Mouse (Mus musculus) hindbrain, embryonic 16.5 days (tissue): Measurements from ENCODE around the gene Ncan. TPM values are rescaled to one million over a fixed set of nuclear protein-coding genes. Genes with fewer than 3 reads are reported as not detected.

Source experiments
- ATAC-seq: fragments of 200-750 bp; cut with Nextera tagmentation; 2 replicates; pipeline ENCODE4 v1.8.0; 2017; ENCODE audit warnings: moderate TSS enrichment, moderate library complexity
- H3K27ac ChIP-seq: fragments of 300-500 bp; sonication (generic); 2 replicates; pipeline ENCODE4 v1.5.1; 2014; ENCODE audit warnings: low read depth, mild to moderate bottlenecking, control low read depth, low read length, moderate library complexity
- H3K27me3 ChIP-seq: fragments of 300-500 bp; sonication (generic); replicated peaks from 2 replicates; pipeline ENCODE4 v1.6.1; 2014; ENCODE audit warnings: low read length; ENCODE audit not compliant: control insufficient read depth, insufficient read depth
- H3K36me3 ChIP-seq: fragments of 300-500 bp; sonication (generic); 2 replicates; pipeline ENCODE4 v1.6.1; 2014; ENCODE audit warnings: mild to moderate bottlenecking, low read length, moderate library complexity, mixed read lengths; ENCODE audit not compliant: control insufficient read depth, insufficient read depth
- H3K4me1 ChIP-seq: fragments of 300-500 bp; sonication (generic); 2 replicates; pipeline ENCODE4 v1.6.1; 2014; ENCODE audit warnings: low read depth, low read length; ENCODE audit not compliant: control insufficient read depth, insufficient read depth
- H3K4me2 ChIP-seq: fragments of 300-500 bp; sonication (generic); 2 replicates; pipeline ENCODE4 v1.6.1; 2014; ENCODE audit warnings: mild to moderate bottlenecking, low read length, control low read depth, moderate library complexity
- H3K4me3 ChIP-seq: fragments of 300-500 bp; sonication (generic); 2 replicates; pipeline ENCODE4 v1.5.1; 2014; ENCODE audit warnings: mild to moderate bottlenecking, low read length, control low read depth, moderate library complexity
- H3K9ac ChIP-seq: fragments of 300-500 bp; sonication (generic); 2 replicates; pipeline ENCODE4 v1.6.1; 2014; ENCODE audit warnings: low read depth, mild to moderate bottlenecking, control low read depth, low read length, moderate library complexity
- H3K9me3 ChIP-seq: fragments of 300-500 bp; sonication (generic); 2 replicates; pipeline ENCODE4 v1.6.1; 2014; ENCODE audit warnings: mild to moderate bottlenecking, low read length, moderate library complexity; ENCODE audit not compliant: control insufficient read depth
- WGBS: fragments of 180-500 bp; shearing (Covaris S2); extraction: QIAGEN DNeasy Blood & Tissue Kit; methylation state at CpG from one replicate; pipeline ENCODE4 v1.1.7; 2014; 5-methylcytosine and 5-hydroxymethylcytosine counted together
- polyA plus RNA-seq: library from polyadenylated mRNA; unstranded; fragments of >200 nt; fragmentation: Nextera tagmentation; extraction: Ambion mirVana; gene quantifications from 2 replicates; pipeline ENCODE4 v1.2.1, GENCODE M21; 2015

Gene Ncan
- polyA plus RNA-seq, 1 experiment from 2014 or later, result 178 TPM

DNA sequence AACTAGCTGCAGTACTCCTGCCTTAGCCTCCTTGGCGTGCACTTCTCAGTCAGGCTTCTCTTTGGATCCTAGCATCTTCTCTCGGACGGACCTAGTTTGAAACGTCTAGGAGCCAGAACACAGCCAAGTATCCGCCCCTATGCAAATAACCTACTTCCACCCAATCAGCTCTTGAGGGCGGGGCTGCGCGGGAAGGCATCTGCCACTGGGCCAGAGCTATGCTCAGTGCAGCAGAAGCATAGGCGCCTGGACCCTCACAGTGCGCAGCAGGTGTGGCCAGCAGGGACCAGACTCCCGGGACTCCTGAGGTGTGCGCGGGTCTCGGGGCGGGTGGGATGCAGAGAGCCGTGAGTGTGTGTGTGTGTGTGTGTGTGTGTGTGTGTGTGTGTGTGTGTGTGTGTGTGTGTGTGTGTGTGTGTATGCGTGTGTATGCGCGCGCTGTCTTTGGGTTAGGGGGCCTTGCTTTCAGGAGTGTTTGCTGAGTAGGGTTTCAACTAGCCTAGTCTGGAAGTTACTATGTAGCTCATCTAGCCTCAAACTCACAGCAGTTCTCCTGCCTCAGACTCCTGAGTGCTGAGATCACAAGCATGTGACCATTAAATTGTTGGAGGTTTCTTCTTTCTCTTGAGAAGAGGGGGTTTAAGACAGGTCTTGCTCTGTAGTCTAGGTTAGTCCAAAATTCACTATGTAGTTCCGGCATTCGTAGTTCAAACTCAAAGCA is 32.0 kb upstream of the Ncan start:
- Histone ChIP-seq H3K9ac (peak overlapping the region; percentile 35), H3K4me1 (peaks cover 4% of the 10 kb centered on the region; the same call in 1 of the 2 replicates), H3K4me3 (peak overlapping the region; percentile 14), H3K9me3 (no peaks in the 10 kb centered on the region), H3K36me3 (no peaks in the 10 kb centered on the region), H3K27ac (no peak overlapping the region), H3K27me3 (peaks cover 5% of the 10 kb centered on the region), H3K4me2 (peak overlapping the region; percentile 48)
- WGBS, result 13% methylated on average over 13 of the region's 22 CpGs
- peak; percentile 92 for ATAC-seq

DNA sequence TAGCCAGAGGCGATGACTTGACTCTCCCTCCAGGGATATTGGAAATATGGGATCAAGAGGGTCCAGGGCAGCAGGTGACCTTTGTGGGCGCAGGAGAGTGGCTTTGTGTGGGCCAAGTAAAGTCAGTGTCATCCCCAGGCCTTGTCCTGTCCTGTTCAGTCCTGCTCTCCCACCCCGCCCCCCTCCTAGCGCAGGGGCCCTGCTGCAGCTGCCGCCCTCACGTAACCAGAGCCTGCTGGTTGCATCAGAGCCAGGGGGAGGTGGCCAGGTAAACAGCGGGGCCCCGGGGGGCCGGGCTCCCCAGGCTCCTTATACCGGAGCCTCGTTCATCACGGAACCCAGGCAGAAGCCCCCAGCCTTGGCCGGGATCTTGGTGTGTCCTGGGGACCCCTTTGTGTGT is 29.5 kb upstream of the Ncan start:
- H3K9ac ChIP-seq, result peak overlapping the region; percentile 48
- no peak; the same call in 1 of the 2 replicates for ATAC-seq

DNA sequence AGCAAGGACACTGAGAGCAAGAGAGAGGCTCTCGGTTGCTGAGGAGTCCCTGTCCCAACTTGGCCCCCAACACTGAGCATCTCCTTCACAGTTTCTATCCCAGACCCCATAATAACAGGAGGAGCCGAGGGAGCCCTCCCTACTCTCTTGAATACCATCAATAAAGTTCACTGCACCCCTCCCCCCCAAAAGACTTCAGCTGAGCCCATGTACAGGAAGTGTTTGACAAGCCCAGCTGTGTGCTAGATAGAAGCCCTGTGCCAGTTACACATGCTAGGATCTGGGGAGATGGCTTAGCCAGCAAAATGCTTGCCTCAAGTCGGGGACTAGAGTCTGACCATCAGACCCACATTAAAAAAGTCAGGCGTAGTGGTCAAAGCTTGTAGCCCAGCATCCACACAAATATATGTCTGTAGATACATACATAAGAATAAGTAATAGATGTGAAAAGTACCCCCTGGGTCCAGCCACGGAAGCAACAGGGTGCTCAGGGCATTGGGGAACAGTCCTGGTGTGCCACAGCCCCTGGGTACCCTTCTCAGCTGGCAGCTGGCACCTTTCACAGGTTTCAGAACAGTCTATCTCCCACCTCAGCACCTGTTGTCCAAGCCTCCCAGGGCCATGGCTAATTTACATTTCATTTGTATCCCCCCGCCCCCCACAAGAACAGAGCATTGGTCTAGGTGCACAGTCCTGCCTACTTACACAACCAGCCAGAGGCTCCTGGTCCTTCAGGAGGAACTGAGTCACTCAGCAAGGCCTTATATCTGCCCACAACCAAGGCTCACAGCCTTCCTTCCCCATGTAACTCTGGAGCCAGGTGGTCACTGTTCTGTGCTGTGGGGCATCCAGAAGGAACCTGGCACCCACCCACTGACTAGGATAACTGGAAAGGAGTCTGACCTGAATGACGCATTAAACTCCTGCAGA is 27.3 kb upstream of the Ncan start:
- ATAC-seq, result no peak
- Histone ChIP-seq H3K4me2 (no peak overlapping the region), H3K27me3 (peaks cover 5% of the 10 kb centered on the region), H3K27ac (no peak overlapping the region), H3K4me3 (no peak overlapping the region), H3K36me3 (peaks cover 30% of the 10 kb centered on the region), H3K4me1 (peaks cover 4% of the 10 kb centered on the region; the same call in 1 of the 2 replicates), H3K9me3 (no peaks in the 10 kb centered on the region), H3K9ac (no peak overlapping the region)
- WGBS, result 85% methylated on average over 7 of the region's 7 CpGs

More for the DNA sequence above, 29.5 kb upstream of the Ncan start:
- Histone ChIP-seq H3K27me3 (peaks cover 5% of the 10 kb centered on the region), H3K9me3 (no peaks in the 10 kb centered on the region), H3K4me1 (peaks cover 4% of the 10 kb centered on the region; the same call in 1 of the 2 replicates), H3K4me2 (no peak overlapping the region), H3K4me3 (no peak overlapping the region), H3K36me3 (peaks cover 20% of the 10 kb centered on the region), H3K27ac (no peak overlapping the region)
- WGBS, result 17% methylated on average over 13 of the region's 13 CpGs

DNA sequence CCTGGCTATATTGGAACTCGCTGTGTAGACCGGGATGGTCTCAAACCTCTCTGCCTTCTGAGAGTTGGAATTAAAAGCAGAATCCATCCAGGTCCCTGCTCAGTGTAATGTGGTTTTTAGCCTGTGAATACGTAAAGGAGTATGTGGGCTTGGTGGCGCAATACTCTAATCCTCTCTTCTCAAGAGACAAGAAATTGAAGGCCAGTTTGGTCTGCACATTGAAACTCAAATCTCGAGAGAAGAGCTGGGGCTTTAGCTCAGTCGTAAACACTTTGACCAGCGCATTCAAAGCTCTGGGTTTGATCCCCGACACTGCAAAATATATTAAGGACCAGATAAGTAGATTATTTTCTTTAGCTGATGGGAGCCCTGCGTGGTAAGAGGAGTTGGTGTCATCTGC is 19.3 kb upstream of the Ncan start:
- Histone ChIP-seq H3K27ac (peak overlapping the region; percentile 79), H3K9ac (peak overlapping the region; percentile 73), H3K4me2 (peak overlapping the region; percentile 83), H3K27me3 (no peaks in the 10 kb centered on the region), H3K9me3 (no peaks in the 10 kb centered on the region), H3K36me3 (peaks cover 16% of the 10 kb centered on the region), H3K4me3 (peak overlapping the region; percentile 58), H3K4me1 (peaks cover 21% of the 10 kb centered on the region)
- ATAC-seq, result no peak
- WGBS, result 15% methylated on average over 9 of the region's 9 CpGs

DNA sequence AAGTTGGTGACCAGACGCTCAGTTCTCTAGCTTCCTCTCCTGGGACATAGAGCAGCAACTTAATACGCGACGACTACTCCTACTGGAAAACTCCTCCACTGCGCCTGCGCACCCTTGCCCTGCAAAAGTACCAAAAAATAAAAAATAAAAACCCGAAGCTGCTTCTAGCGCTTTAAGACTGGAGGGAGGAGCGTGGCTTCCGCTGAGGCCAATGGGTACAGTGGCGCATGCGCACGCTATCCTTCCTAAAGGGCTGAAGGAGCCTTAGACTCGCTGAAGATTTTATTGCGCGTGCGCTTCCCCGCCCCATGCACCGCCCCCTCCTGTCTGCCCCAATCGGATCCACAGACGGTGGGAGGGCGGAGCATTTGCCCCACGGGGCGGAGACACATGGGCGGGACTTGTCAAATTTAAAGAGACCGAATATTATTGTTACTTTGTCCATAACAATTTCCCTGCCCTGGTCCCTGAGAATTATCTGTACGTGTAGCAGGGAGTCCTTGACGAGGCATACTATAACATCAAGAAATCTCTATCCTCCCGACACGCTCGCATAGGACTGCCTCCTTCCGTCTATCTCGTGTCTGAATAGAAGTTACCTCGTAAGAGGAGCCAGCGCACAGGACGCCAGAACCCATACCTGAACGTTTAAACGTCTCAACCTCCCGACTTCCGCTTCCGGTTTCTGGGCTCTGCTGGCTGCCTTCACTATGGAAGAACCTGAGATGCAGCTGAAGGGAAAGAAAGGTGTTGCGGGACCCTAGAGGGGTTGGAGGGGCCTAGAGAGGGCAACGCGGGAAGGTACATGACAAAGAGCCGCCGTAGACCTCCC is 18.6 kb upstream of the Ncan start, which contains the start of the genes Rfxank, Borcs8 and Mef2b:
Rfxank (minus strand) TSS at position 129 of the 832 bp plus-strand sequence.
Borcs8 (plus strand) TSS at position 474 of the 832 bp plus-strand sequence.
Mef2b (plus strand) TSS at position 686 of the 832 bp plus-strand sequence.
- H3K4me2 ChIP-seq, result peak within 1 kb of the TSS; percentile 83
- 0% methylated on average over 46 of the region's 46 CpGs for WGBS
- peak within 1 kb of the TSS; percentile 58 for H3K4me3 ChIP-seq
- no peaks in the 10 kb centered on the region for H3K9me3 ChIP-seq
- H3K27ac ChIP-seq, result peak within 1 kb of the TSS; percentile 79
- peak within 1 kb of the TSS; percentile 73 for H3K9ac ChIP-seq
- H3K4me1 ChIP-seq, result peaks cover 21% of the 10 kb centered on the region
- H3K27me3 ChIP-seq, result no peaks in the 10 kb centered on the region
- peak; percentile 97 for ATAC-seq
- H3K36me3 ChIP-seq, result peaks cover 15% of the 10 kb centered on the region

DNA sequence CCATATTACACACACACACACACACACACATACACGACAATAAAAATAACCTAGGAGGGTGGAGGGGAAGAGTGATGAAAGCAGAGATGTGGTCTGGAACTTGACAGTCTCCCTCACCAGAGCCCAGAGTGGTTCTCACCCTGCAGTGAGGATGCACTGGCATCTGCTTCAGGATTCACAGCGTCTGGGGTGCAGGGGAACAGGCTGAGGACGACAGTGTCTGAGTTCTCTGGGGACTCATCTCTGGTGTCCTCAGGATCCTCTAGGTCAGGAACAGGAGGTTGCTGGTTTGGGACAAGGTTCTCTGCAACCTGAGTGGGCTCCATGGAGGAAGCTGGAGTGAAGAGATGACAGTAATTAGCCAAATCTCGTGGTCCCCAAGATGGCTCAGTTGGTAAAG is 17.2 kb upstream of the Ncan start:
- peak overlapping the region; percentile 28; the same call in 1 of the 2 replicates for H3K9ac ChIP-seq

GRCm38 (mm10) chr8:70136591-70136990 is 15.9 kb upstream of the Ncan start:
- Histone ChIP-seq H3K4me1 (peaks cover 25% of the 10 kb centered on the region), H3K36me3 (peaks cover 15% of the 10 kb centered on the region), H3K9me3 (no peaks in the 10 kb centered on the region), H3K4me3 (no peak overlapping the region), H3K27me3 (no peaks in the 10 kb centered on the region), H3K27ac (no peak overlapping the region), H3K9ac (no peak overlapping the region), H3K4me2 (no peak overlapping the region)
- WGBS, result 90% methylated on average over 4 of the region's 4 CpGs
- no peak for ATAC-seq

More for the DNA sequence above, 17.2 kb upstream of the Ncan start:
- peaks cover 21% of the 10 kb centered on the region for H3K4me1 ChIP-seq
- WGBS, result 87% methylated on average over 4 of the region's 4 CpGs
- H3K9me3 ChIP-seq, result no peaks in the 10 kb centered on the region
- H3K36me3 ChIP-seq, result peaks cover 15% of the 10 kb centered on the region
- H3K27me3 ChIP-seq, result no peaks in the 10 kb centered on the region
- peak overlapping the region; percentile 58; the same call in 1 of the 2 replicates for H3K4me3 ChIP-seq
- no peak overlapping the region for H3K27ac ChIP-seq
- no peak for ATAC-seq
- H3K4me2 ChIP-seq, result peak overlapping the region; percentile 50

DNA sequence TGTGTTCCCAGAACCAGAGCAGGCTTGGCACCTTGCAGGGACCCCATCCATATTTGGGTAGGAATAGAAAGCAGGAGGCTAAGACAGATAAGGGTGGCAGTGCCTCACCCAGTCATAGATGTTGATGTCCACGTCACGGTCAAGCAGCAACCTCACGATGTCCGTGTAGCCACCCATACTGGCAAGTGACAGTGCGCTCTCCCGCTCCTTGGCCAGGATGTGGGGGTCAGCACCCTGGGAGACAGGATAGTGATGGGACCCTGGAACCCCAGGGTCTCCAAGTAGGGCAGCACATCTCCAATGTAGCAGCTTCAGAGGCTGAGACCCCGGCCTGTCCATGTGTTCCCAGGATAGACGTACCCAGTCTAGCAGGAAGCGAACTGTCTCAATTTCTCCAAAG is 14.3 kb upstream of the Ncan start:
- no peak overlapping the region for H3K4me2 ChIP-seq
- no peaks in the 10 kb centered on the region for H3K9me3 ChIP-seq
- no peak overlapping the region for H3K27ac ChIP-seq
- H3K9ac ChIP-seq, result no peak overlapping the region
- peaks cover 15% of the 10 kb centered on the region for H3K36me3 ChIP-seq
- H3K27me3 ChIP-seq, result no peaks in the 10 kb centered on the region
- no peak for ATAC-seq
- no peak overlapping the region for H3K4me3 ChIP-seq
- WGBS, result 93% methylated on average over 9 of the region's 9 CpGs
- H3K4me1 ChIP-seq, result peaks cover 19% of the 10 kb centered on the region
